Mouse (Mus musculus): ENCODE results near the gene Mixl1. TPM values are rescaled to one million over a fixed set of nuclear protein-coding genes. Genes with fewer than 3 reads are reported as not detected.

Gene Mixl1
- polyA plus RNA-seq, 1 experiment: not detected

GRCm38 (mm10) chr1:180718756-180719155, 21.9 kb upstream of the Mixl1 start:
- no peak for TF ChIP-seq SRF (IDR thresholded peaks at IDR 0.05; ENCODE audit: control insufficient read depth, insufficient read length, low read depth)
- no peak for TF ChIP-seq MAX (IDR thresholded peaks at IDR 0.05; ENCODE audit: low read depth)
- no peak for TF ChIP-seq USF1 (IDR thresholded peaks at IDR 0.05; ENCODE audit: low read depth)
- no peak for TF ChIP-seq CEBPB (IDR thresholded peaks at IDR 0.05; ENCODE audit: insufficient read depth, poor library complexity, severe bottlenecking)
- TF ChIP-seq TCF12 (IDR thresholded peaks at IDR 0.05; ENCODE audit: insufficient read depth, poor library complexity, severe bottlenecking): no peak
- no peak for TF ChIP-seq E2F4 (IDR thresholded peaks at IDR 0.05; ENCODE audit: insufficient read depth)
- no peak for TF ChIP-seq POLR2A (IDR thresholded peaks at IDR 0.05; ENCODE audit: insufficient read length, low read depth)
- TF ChIP-seq REST (IDR thresholded peaks at IDR 0.05; ENCODE audit: insufficient read depth, insufficient read length): no peak
- TF ChIP-seq TCF3 (IDR thresholded peaks at IDR 0.05; ENCODE audit: insufficient read length, low read depth): no peak
- TF ChIP-seq MYOG (IDR thresholded peaks at IDR 0.05; ENCODE audit: control insufficient read depth in 1 of 3, insufficient read depth in 1 of 3, insufficient read length in 2 of 3, low read depth in 2 of 3): no peak
- TF ChIP-seq POLR2AphosphoS2 (IDR thresholded peaks at IDR 0.05; ENCODE audit: insufficient read length, low read depth): no peak
- TF ChIP-seq MYOD1 (IDR thresholded peaks at IDR 0.05; ENCODE audit: control insufficient read depth in 1 of 3, insufficient read length in 2 of 3, low read depth in 2 of 3): no peak

GRCm38 (mm10) chr1:180708935-180709776, 12.3 kb upstream of the Mixl1 start:
- H3K4me3 ChIP-seq: no peak overlapping the region
- no peak overlapping the region for H3ac ChIP-seq (ENCODE audit: control insufficient read depth, insufficient read length)
- no peaks in the 10 kb centered on the region for H3K36me3 ChIP-seq (ENCODE audit: control insufficient read depth, insufficient read depth)
- TF ChIP-seq MAX (IDR thresholded peaks at IDR 0.05; ENCODE audit: low read depth) (no peak), TCF3 (IDR thresholded peaks at IDR 0.05; ENCODE audit: insufficient read length, low read depth) (no peak), POLR2A (IDR thresholded peaks at IDR 0.05; ENCODE audit: insufficient read length, low read depth) (no peak), SRF (IDR thresholded peaks at IDR 0.05; ENCODE audit: control insufficient read depth, insufficient read length, low read depth) (no peak), MYOD1 (IDR thresholded peaks at IDR 0.05; ENCODE audit: control insufficient read depth in 1 of 3, insufficient read length in 2 of 3, low read depth in 2 of 3) (no peak), E2F4 (IDR thresholded peaks at IDR 0.05; ENCODE audit: insufficient read depth) (no peak), USF1 (IDR thresholded peaks at IDR 0.05; ENCODE audit: low read depth) (no peak), POLR2AphosphoS2 (IDR thresholded peaks at IDR 0.05; ENCODE audit: insufficient read length, low read depth) (no peak), TCF12 (IDR thresholded peaks at IDR 0.05; ENCODE audit: insufficient read depth, poor library complexity, severe bottlenecking) (no peak), MYOG (IDR thresholded peaks at IDR 0.05; ENCODE audit: control insufficient read depth in 1 of 3, insufficient read depth in 1 of 3, insufficient read length in 2 of 3, low read depth in 2 of 3) (no peak), CEBPB (IDR thresholded peaks at IDR 0.05; ENCODE audit: insufficient read depth, poor library complexity, severe bottlenecking) (no peak), REST (IDR thresholded peaks at IDR 0.05; ENCODE audit: insufficient read depth, insufficient read length) (no peak)
- H3K79me2 ChIP-seq (ENCODE audit: control insufficient read depth, insufficient read depth): no peaks in the 10 kb centered on the region
- H3K27me3 ChIP-seq (ENCODE audit: control insufficient read depth, insufficient read depth, insufficient read length): peaks cover 13% of the 10 kb centered on the region
- H3K4me2 ChIP-seq (ENCODE audit: low read depth): no peak overlapping the region

More at GRCm38 (mm10) chr1:180718756-180719155, 21.9 kb upstream of the Mixl1 start:
- H3K36me3 ChIP-seq (ENCODE audit: control insufficient read depth, insufficient read depth): no peaks in the 10 kb centered on the region
- H3ac ChIP-seq (ENCODE audit: control insufficient read depth, insufficient read length): no peak overlapping the region
- H3K27me3 ChIP-seq (ENCODE audit: control insufficient read depth, insufficient read depth, insufficient read length): peaks cover 6% of the 10 kb centered on the region
- H3K4me3 ChIP-seq: no peak overlapping the region
- H3K79me2 ChIP-seq (ENCODE audit: control insufficient read depth, insufficient read depth): no peaks in the 10 kb centered on the region
- H3K4me2 ChIP-seq (ENCODE audit: low read depth): no peak overlapping the region

- no peaks in the 10 kb centered on the region for H3K79me2 ChIP-seq (ENCODE audit: control insufficient read depth, insufficient read depth)
- no peaks in the 10 kb centered on the region for H3K36me3 ChIP-seq (ENCODE audit: control insufficient read depth, insufficient read depth)
- TF ChIP-seq TCF3 (IDR thresholded peaks at IDR 0.05; ENCODE audit: insufficient read length, low read depth) (no peak), TCF12 (IDR thresholded peaks at IDR 0.05; ENCODE audit: insufficient read depth, poor library complexity, severe bottlenecking) (no peak), E2F4 (IDR thresholded peaks at IDR 0.05; ENCODE audit: insufficient read depth) (no peak), USF1 (IDR thresholded peaks at IDR 0.05; ENCODE audit: low read depth) (no peak), POLR2A (IDR thresholded peaks at IDR 0.05; ENCODE audit: insufficient read length, low read depth) (no peak), MYOD1 (IDR thresholded peaks at IDR 0.05; ENCODE audit: control insufficient read depth in 1 of 3, insufficient read length in 2 of 3, low read depth in 2 of 3) (no peak), POLR2AphosphoS2 (IDR thresholded peaks at IDR 0.05; ENCODE audit: insufficient read length, low read depth) (no peak), CEBPB (IDR thresholded peaks at IDR 0.05; ENCODE audit: insufficient read depth, poor library complexity, severe bottlenecking) (no peak), MAX (IDR thresholded peaks at IDR 0.05; ENCODE audit: low read depth) (no peak), SRF (IDR thresholded peaks at IDR 0.05; ENCODE audit: control insufficient read depth, insufficient read length, low read depth) (no peak), MYOG (IDR thresholded peaks at IDR 0.05; ENCODE audit: control insufficient read depth in 1 of 3, insufficient read depth in 1 of 3, insufficient read length in 2 of 3, low read depth in 2 of 3) (no peak), REST (IDR thresholded peaks at IDR 0.05; ENCODE audit: insufficient read depth, insufficient read length) (no peak)
- H3K4me3 ChIP-seq: no peak overlapping the region
- H3K27me3 ChIP-seq (ENCODE audit: control insufficient read depth, insufficient read depth, insufficient read length): peaks cover 11% of the 10 kb centered on the region
- no peak overlapping the region for H3ac ChIP-seq (ENCODE audit: control insufficient read depth, insufficient read length)
- H3K4me2 ChIP-seq (ENCODE audit: low read depth): no peak overlapping the region
Observed at GRCm38 (mm10) chr1:180707813-180708212, 11.0 kb upstream of the Mixl1 start.

GRCm38 (mm10) chr1:180707368-180707767, 10.5 kb upstream of the Mixl1 start:
- peaks cover 7% of the 10 kb centered on the region for H3K27me3 ChIP-seq (ENCODE audit: control insufficient read depth, insufficient read depth, insufficient read length)
- no peak for TF ChIP-seq REST (IDR thresholded peaks at IDR 0.05; ENCODE audit: insufficient read depth, insufficient read length)
- TF ChIP-seq MAX (IDR thresholded peaks at IDR 0.05; ENCODE audit: low read depth): no peak
- no peak for TF ChIP-seq MYOG (IDR thresholded peaks at IDR 0.05; ENCODE audit: control insufficient read depth in 1 of 3, insufficient read depth in 1 of 3, insufficient read length in 2 of 3, low read depth in 2 of 3)
- no peak for TF ChIP-seq TCF12 (IDR thresholded peaks at IDR 0.05; ENCODE audit: insufficient read depth, poor library complexity, severe bottlenecking)
- TF ChIP-seq E2F4 (IDR thresholded peaks at IDR 0.05; ENCODE audit: insufficient read depth): no peak
- TF ChIP-seq POLR2A (IDR thresholded peaks at IDR 0.05; ENCODE audit: insufficient read length, low read depth): no peak
- no peak for TF ChIP-seq POLR2AphosphoS2 (IDR thresholded peaks at IDR 0.05; ENCODE audit: insufficient read length, low read depth)
- H3K4me2 ChIP-seq (ENCODE audit: low read depth): no peak overlapping the region
- no peak overlapping the region for H3ac ChIP-seq (ENCODE audit: control insufficient read depth, insufficient read length)
- no peaks in the 10 kb centered on the region for H3K79me2 ChIP-seq (ENCODE audit: control insufficient read depth, insufficient read depth)
- H3K4me3 ChIP-seq: no peak overlapping the region
- H3K36me3 ChIP-seq (ENCODE audit: control insufficient read depth, insufficient read depth): no peaks in the 10 kb centered on the region

Measured in myocyte (in vitro differentiated cells).